Mouse (Mus musculus) right cerebral cortex, postnatal 25 days (tissue): Measurements from ENCODE around the gene Hbp1.

Experiments
- DNase-seq: peaks from one replicate; pipeline ENCODE4 v3.0.0; 2022

Hbp1 gene

DNA sequence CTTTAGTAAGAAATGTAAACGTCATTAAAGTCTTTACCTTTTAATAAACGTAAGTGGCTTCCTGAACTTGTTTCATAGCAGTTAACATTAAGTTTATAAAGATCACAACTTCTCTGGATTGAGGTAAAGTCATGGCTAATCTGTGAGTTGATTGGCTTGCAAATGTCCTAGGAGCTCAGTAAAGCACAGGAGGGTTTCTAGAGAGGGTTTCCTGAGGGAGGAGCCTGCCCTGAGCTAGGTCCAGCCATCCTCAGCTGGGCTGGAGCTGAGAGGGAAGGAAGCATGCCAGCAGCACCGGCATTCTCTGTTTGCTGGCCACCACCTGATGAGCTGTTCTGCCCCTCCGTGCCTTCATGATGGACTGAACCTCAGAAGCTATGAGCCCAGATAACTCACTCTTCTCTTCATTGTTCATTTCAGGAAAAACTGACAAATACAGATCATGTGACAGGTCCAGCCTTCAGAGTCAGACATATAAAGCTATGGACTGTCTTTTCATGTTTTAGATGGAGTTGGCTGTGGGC is 49.9 kb downstream of the Hbp1 start:
- DNase-seq = no peak

DNA sequence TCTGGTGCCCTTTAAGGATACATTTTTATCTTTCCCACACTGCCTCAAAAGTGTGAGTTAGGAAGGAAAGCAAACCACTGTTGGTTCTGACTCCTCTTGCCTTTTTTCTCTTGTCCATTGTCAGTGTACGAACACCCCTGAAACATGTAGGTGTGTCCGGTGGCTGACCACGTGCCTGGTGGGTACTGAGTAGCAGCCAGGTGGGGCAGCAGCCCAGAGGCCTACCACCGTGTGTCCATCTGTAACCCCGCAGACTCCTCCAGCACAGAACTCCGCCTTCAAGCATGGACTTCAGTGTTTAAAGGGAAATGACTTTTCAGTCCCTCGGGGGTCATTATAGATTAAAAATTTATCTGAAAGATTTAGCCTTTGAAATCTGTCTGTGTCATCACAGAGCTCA is 52.9 kb downstream of the Hbp1 start:
- no peak for DNase-seq

DNA sequence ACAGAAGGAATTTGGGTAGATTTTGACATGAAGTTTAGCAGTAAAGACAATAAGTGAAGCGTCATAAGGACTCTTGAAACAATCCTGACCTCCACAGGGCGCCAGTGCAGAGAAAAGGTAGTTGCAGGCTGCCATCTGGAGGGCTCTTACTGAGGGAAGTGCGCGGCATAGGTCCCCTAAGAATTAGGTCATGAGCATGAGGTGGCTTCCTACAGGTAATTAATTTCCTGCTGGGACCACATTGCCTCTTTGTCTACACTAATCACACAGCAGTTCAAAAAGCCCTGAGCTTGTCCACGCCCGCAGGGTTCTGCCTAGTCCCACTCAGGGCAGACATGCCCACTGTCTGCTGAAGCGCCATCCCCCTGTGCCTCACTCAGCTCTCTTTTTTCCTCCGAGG is 53.3 kb downstream of the Hbp1 start:
- DNase-seq = no peak

DNA sequence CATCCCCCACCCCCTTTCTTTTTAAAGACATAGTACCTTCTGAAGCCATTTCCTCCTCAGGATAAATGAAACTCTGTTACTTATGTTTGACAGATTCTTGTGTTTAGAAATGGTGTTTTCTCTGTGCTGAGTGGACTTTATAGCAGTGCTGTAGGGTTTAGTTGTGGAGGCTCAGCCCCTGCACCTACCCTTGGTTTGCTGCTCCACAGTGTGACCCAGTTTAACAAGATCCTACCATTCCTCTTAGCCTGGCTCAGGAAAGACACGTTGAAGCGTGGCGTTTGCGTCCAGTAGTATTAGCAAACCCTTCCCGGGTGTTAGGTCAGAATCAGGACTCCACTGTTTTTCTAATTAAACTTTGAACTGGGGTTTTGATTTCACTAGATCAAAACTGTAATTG is 54.0 kb downstream of the Hbp1 start:
- DNase-seq = no peak

DNA sequence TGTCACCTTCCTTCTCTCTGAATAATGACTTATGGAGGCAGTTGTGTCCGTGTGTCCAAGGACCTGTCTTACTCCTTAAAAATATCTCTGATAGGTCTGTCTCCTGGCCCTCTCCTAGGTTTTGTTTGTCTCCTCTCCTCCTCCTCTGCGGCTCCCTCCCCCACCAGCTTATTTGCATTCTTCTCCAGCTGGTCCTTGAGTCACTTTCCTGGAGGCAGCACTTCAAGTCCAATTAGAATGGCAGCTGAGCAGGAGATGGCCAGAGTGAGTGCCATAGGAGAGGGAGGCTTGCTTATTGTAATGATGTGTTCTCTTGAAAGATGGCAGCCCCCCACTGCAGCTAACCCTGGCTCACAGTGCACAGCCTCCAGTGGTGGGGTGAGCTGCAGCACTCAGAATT is 54.4 kb downstream of the Hbp1 start:
- peak; percentile 72 for DNase-seq

DNA sequence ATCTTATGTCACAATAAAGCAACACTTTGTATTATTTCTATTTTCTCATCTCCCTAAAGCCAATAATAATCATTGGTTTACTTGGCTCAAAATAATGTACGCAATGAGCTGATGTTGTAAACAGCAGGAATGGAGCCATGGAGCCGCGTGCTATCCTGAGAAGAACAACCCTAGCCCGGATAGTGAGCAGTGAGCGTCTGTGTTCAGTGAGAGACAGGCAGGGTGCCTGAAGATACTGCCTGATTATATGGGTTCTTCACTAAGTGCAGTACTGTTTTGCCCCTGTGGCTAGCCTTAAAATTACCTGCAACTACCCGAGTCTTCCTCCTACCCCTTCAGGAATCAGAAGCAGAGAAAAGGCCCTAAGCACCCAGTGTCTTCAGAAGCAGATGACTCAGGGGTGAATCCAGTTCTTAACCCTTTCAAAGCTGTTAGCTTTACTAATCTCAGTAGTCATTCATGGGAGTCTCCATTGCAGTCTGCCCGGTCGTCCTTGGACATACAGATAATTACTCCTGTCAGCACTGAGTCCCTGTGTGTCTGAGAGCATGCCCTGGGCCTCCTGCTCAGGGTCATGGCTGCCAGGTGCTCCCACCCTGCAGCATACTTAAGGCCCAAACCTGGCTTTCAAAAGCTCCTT is 55.1 kb downstream of the Hbp1 start:
- no peak for DNase-seq

DNA sequence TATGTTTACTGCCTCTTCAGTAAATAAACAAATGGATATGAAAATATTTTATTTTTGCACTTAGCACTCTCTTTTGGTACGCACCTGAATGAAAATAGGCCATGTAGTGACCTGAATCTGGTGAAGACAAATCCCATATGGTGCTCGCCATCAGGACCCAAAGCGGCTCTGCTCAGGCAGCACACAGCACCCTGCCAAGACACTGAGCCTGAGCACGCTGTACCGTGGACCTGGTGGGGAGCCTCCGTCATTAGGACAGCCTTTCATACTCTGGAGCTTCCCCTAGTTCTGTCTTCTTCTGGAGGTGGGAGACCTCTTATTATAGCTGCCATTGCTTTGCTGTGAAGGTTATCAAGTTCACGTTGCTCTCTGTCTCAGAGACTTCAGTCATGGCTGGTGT is 57.6 kb downstream of the Hbp1 start:
- no peak for DNase-seq

DNA sequence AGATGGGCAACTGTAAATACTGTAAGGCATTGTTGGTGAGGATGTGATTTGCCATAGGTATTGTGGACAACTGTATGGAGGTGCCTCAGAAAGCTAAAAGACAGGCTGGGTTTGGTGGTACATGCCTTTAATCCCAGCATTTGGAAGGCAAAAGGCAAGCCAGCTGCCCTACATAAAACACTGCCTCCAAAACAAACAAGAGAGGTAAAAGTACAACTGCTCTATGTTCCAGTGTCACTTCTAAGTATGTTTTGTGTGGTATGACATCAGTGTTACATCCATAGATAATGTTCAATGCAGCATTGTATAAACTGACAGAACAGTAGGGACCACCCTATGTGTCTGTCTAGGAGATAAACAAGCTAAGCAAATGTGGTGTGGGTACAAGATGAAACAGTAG is 58.3 kb downstream of the Hbp1 start:
- DNase-seq = no peak

DNA sequence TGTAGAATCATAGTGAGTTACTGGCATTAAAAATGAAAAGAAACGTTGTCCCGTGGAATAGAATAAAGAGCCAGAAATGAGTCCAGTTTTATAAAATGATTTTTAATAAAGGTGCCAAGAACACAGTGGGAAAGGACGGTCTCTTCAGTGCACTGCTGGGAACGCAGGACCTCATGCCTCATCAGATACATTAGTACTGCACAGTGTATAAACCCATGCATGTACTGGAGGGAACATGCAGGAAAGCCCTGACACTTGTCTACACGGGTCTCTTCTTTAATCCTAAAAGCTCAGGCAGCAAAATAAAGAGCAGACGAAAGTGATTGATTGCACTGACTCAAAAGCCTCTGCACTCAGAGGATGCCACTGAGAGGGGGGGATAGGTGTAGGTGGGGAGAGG is 59.6 kb downstream of the Hbp1 start:
- no peak for DNase-seq

DNA sequence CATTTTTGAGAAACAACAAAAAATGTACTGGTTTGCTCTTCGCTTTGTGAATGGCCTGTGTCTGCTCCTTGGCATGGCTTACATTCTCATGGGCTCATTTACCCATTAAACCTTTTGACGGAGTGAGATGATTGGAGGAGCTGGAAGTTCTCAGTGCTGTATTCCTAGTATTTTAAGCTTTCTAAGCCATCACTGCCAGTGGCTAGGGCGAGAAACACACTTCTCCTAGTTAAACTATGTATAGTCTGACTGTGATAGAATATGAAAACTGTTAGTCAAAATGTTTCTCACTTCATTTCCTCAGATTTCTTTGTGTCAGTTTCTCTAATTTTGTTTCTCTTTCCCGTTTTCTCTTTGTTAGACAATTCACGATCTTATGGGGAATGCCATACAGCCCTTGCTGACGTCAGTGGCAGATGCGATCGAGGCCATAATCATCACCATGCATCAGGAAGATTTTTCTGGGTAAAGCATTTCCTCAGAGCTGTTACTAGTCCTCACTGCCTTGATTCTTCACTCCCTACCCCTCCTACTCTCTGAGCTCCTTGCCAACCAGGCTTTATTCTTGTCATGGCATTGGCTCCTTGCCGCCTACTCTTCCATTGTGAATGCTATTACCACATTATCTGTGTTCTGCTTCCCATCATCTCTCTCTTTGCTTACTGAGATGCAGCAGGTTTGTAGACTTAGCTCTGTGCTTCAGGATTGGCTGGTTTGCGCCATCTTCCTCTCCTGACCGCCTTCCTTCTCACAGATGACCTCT is 64.3 kb downstream of the Hbp1 start:
- DNase-seq = peak; percentile 56

DNA sequence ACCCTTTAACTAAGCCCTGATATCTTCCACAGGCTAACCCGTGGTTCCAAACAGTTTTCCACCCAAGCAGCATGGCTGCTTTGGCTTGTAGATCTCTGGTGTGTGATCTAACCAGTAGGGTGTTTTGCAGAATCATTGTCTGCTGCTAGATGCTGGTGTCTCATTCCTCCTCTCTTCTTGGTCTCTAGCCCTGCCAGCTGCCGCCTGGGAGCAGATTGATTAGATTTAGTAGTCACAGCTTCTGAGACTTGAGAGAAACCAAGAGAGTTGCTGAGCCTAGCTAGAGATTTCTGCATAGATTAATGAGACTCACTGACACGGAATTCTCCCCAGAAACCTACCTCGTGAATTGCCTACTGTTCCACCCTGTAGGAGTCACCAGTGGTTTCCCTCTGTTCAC is 65.3 kb downstream of the Hbp1 start:
- DNase-seq = no peak

DNA sequence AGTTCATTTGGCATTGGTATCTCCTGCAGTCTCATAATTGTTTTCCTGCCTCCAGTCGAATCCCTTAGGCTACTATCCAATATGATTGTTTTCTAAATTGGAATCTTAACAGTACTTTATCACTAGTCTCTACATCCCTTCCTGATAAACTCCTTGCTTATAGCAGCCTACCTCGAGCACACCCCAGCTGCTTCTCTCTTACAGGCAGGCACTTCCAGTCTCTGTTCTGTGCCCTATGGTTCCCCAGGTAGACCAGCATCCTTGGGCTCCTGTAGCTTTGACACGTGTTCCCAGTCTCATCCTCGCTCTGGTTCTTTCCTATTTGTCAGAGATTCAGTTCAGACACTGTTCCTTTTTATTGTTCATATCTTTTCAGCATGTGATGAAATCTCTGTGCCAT is 66.0 kb downstream of the Hbp1 start:
- no peak for DNase-seq

DNA sequence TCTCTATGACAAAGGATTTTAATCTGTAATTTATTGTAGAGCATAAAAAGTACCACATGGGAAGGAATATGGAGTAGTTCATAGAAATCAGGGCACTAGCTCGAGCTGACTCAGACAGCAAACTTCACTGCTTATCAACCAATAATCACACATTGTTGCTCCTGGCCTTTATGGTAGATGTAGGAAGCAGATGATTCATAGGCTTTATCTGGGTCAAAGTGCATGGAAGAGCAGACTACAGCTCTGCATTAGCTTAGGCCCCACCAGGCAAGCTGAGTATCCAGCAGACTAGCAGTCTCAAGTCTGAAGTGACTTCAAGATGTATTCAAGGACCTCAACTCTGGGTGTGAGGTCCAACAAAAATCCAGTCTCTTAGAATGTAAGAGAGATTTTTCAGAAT is 67.6 kb downstream of the Hbp1 start:
- no peak for DNase-seq

DNA sequence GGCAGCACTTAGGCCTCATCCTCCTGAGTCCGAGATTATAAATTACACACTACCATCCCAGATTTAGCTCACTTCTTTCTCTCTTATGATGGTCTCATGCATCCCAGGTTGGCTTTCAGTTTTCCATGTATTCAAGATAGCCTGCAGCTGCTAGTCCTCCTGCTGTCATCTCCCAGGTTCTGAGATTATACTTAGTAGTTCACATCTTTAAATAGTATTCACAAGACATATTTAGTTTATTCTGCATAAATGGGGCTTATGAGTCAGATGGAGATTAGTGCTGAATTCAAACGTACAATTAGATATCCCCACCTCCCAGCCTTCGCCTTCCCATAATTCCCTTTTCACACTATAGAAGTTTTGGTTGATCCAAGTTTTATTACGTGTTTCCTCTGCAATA is 73.6 kb downstream of the Hbp1 start:
- DNase-seq = no peak
